Mouse (Mus musculus) midbrain, embryonic 12.5 days (tissue): Measurements from ENCODE around the gene Myoz1. TPM values are rescaled to one million over a fixed set of nuclear protein-coding genes. Genes with fewer than 3 reads are reported as not detected.

Experiments
- ATAC-seq: fragments of 200-750 bp; cut with Nextera tagmentation; 2 replicates; pipeline ENCODE4 v1.8.0; 2017; ENCODE audit warnings: low read depth, moderate TSS enrichment, moderate library complexity; ENCODE audit not compliant: low FRiP score
- H3K27ac ChIP-seq: fragments of 300-500 bp; sonication (generic); replicated peaks from 2 replicates; pipeline ENCODE4 v1.5.1; 2016; ENCODE audit warnings: mild to moderate bottlenecking
- H3K27me3 ChIP-seq: fragments of 300-500 bp; sonication (generic); 2 replicates; pipeline ENCODE4 v1.6.1; 2016; ENCODE audit warnings: mild to moderate bottlenecking
- H3K36me3 ChIP-seq: fragments of 300-500 bp; sonication (generic); 2 replicates; pipeline ENCODE4 v1.6.1; 2016
- H3K4me1 ChIP-seq: fragments of 300-500 bp; sonication (generic); 2 replicates; pipeline ENCODE4 v1.6.1; 2016
- H3K4me2 ChIP-seq: fragments of 300-500 bp; sonication (generic); replicated peaks from 2 replicates; pipeline ENCODE4 v1.6.1; 2016; ENCODE audit warnings: mild to moderate bottlenecking, moderate library complexity
- H3K4me3 ChIP-seq: fragments of 300-500 bp; sonication (generic); 2 replicates; pipeline ENCODE4 v1.5.1; 2016; ENCODE audit warnings: mild to moderate bottlenecking
- H3K9ac ChIP-seq: fragments of 300-500 bp; sonication (generic); replicated peaks from 2 replicates; pipeline ENCODE4 v1.6.1; 2016; ENCODE audit warnings: mild to moderate bottlenecking, moderate library complexity
- H3K9me3 ChIP-seq: fragments of 300-500 bp; sonication (generic); 2 replicates; pipeline ENCODE4 v1.6.1; 2016; ENCODE audit warnings: mild to moderate bottlenecking
- WGBS: fragments of 180-500 bp; shearing (Covaris S2); methylation state at CpG from one replicate; pipeline ENCODE4 v1.1.7; 2016; 5-methylcytosine and 5-hydroxymethylcytosine counted together
- polyA plus RNA-seq: library from polyadenylated mRNA; unstranded; fragments of >200 nt; fragmentation: Nextera tagmentation; extraction: Ambion mirVana; gene quantifications from 2 replicates; pipeline ENCODE4 v1.2.1, GENCODE M21; 2016

Myoz1 gene
- polyA plus RNA-seq, 1 experiment from 2014 or later, result 0.14 TPM

DNA sequence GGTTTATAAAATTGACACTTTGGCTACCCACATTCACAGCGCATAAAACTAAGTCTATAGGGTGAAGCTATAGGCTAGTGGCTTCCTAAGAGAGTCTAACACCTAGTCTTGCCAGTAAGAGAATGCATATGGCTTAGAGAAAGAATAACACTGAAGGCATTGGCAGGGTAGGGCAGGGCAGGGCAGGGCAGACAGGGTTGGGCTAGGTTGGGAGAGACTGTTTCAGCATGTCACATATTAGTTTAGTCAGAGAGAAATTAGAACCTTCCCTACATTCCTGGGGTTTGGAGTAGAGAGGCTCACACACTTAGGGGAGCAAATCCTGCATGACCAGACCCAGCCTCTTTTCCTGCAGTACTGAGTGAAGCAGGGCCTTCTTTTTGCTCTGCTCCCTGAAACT, 11.1 kb upstream of the Myoz1 start:
- Histone ChIP-seq H3K9ac (no peak overlapping the region), H3K9me3 (no peaks in the 10 kb centered on the region), H3K4me1 (0 out of 2 replicates have a peak, but pooled peaks cover 4% of the 10 kb centered on the region), H3K27ac (no peak overlapping the region), H3K36me3 (no peaks in the 10 kb centered on the region), H3K27me3 (peaks cover 43% of the 10 kb centered on the region), H3K4me3 (no peak overlapping the region), H3K4me2 (no peak overlapping the region)
- WGBS, result 84% methylated on average over 1 of the region's 1 CpGs
- ATAC-seq, result no peak

DNA sequence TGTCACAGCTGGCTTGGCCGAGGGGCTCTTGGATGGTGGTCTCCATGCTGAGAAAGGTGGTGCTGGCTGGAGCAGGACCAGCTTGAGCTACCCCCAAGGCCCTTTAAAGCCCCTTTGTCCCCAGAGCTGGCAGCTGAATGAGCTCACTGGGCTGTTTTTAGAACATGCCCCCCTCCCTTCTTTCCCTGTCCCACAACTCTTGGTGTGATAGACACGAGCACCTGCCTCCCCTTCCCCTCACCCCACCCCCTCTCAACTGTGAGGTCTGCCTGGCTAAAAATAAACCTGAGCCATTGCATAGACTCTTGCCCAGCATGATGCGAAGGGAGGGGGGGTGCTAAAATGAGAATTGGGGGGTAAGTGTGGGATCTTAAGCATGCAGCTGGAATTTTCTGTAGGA, 8.1 kb upstream of the Myoz1 start:
- no peak overlapping the region for H3K4me2 ChIP-seq
- peaks cover 50% of the 10 kb centered on the region for H3K27me3 ChIP-seq
- no peak overlapping the region for H3K27ac ChIP-seq
- WGBS, result 67% methylated on average over 3 of the region's 3 CpGs
- H3K4me3 ChIP-seq, result no peak overlapping the region
- peaks cover 19% of the 10 kb centered on the region for H3K4me1 ChIP-seq
- ATAC-seq, result no peak
- H3K9ac ChIP-seq, result no peak overlapping the region; the same call in 1 of the 2 replicates
- H3K36me3 ChIP-seq, result no peaks in the 10 kb centered on the region
- H3K9me3 ChIP-seq, result no peaks in the 10 kb centered on the region

DNA sequence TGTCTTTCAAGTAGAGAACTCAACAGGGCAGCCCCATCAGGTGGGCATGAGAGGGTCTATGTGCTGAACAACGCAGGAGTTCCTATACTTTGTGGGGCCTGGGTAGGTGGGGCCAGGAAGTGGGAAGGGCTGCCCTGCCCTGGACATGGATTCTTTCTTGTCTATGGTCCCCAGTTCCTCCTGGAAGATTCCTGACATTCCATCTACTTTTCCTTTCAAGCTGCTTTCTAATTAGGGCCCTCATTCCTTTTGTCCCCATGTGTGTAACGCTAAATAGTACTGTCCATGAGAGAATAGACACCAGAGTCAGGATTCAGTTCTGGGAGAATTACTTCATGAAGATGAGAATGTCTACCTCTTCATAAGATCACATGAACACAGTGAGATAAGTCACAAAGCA, 7.3 kb upstream of the Myoz1 start:
- Histone ChIP-seq H3K36me3 (no peaks in the 10 kb centered on the region), H3K4me1 (peaks cover 19% of the 10 kb centered on the region), H3K4me2 (no peak overlapping the region), H3K4me3 (no peak overlapping the region), H3K9ac (no peak overlapping the region), H3K27ac (no peak overlapping the region), H3K27me3 (peaks cover 50% of the 10 kb centered on the region), H3K9me3 (no peaks in the 10 kb centered on the region)
- 78% methylated on average over 2 of the region's 2 CpGs for WGBS
- ATAC-seq, result no peak

DNA sequence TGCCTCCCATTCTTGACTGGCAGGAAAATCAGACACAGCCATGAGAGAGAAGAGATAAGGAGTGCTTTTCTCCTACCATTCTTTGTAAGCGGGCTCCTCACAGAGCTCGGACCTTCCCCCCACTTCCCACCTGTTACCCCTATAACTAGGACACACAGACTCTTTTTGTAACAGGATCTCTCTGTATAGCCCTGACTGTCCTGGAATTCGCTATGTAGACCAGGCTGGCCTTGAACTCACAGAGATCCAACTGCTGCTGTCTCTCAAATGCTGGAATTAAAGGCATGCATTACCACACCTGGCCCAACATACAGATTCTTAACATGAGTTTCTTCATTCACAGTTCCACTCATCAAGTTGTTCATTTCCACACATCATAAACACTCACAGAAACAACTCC, 6.4 kb upstream of the Myoz1 start:
- Histone ChIP-seq H3K9ac (peak overlapping the region; percentile 74; the same call in 1 of the 2 replicates), H3K9me3 (no peaks in the 10 kb centered on the region), H3K4me2 (no peak overlapping the region), H3K36me3 (no peaks in the 10 kb centered on the region), H3K4me1 (peaks cover 19% of the 10 kb centered on the region), H3K27me3 (peaks cover 45% of the 10 kb centered on the region), H3K4me3 (no peak overlapping the region), H3K27ac (no peak overlapping the region)
- WGBS, result 93% methylated on average over 3 of the region's 3 CpGs
- no peak for ATAC-seq

DNA sequence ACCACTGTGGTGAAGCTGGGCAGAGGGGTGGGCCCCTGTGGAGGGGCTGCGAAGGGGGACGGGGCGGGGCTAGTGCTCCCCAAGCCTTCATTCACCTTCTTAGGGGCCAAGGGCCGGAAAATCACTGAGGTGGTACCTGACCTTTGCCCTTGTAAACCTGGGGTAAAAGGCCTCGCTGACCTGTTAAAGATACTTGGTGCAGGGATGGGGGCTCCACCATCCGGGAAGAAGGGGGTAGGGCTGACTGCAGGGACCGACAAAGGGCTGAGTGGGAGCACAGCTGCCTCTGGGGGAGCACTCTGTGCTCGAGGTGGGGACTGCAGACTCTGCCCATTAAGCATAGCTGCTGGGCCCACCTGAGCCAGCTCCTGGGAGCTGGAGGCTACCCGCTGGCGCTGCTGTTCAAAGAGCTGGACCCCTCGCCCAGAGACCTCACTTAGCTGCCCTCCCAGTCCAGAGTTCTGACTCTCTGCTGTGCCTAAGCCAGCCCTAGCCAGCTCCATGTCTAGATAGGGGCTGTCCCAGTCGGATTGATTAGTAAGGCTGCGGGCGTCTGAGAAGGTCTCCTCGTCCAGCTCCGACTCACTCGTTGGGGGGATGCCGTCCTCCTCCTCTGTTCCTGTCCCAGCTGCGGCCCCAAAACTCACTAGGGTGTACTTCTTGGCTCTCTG, 5.5 kb upstream of the Myoz1 start:
- Histone ChIP-seq H3K27ac (peak overlapping the region; percentile 85), H3K9ac (peak overlapping the region; percentile 74), H3K9me3 (no peaks in the 10 kb centered on the region), H3K36me3 (no peaks in the 10 kb centered on the region), H3K4me3 (peak overlapping the region; percentile 60), H3K4me1 (peaks cover 19% of the 10 kb centered on the region), H3K4me2 (peak overlapping the region; percentile 94), H3K27me3 (peaks cover 39% of the 10 kb centered on the region)
- ATAC-seq, result peak; percentile 54
- 7% methylated on average over 19 of the region's 19 CpGs for WGBS

DNA sequence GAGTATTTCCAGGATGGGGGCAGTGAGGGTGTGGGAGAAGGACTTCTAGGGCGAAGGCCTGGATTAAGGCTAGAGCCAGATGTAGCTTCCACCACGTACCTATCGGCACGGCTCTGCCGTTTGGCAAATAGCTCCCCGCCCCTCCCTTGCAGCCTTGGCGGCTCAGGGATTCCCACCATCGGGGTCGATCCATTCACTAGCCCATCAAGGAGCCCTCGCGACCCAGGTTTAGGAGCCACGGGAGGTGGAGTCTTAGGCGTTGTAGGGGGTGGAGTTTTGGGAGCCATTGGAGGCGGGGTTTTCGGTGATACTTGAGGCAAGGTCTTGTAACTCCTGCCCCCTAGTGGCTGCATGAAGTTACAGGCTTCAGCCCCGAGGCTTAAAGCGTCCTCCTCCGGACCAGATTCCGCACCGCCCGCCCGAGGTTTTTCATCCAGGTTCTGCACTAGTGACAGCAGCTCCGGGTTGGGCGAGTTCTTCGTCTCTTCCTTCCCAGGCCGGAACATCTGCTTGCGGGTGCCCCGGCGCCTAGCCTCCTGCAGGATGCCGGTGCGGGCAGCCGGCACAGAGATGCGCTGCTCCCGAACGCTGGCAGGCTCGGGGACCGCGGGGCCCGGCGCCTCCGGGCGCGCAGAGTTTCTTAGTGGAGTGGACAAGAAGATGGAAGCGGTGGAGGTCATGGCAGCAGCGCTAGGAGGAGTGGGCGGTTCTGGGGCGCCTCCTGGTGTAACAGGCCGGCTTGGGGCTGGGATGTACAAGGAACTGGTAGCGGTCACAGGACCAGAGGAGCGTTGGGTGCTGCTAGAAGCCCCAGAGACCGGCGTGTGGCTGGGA, 4.7 kb upstream of the Myoz1 start:
- Histone ChIP-seq H3K4me2 (peak overlapping the region; percentile 94), H3K27me3 (peaks cover 36% of the 10 kb centered on the region), H3K9me3 (no peaks in the 10 kb centered on the region), H3K36me3 (no peaks in the 10 kb centered on the region), H3K9ac (peak overlapping the region; percentile 74), H3K27ac (peak overlapping the region; percentile 85), H3K4me3 (peak overlapping the region; percentile 60), H3K4me1 (peaks cover 19% of the 10 kb centered on the region)
- WGBS, result 1% methylated on average over 52 of the region's 52 CpGs
- ATAC-seq, result peak; percentile 86

DNA sequence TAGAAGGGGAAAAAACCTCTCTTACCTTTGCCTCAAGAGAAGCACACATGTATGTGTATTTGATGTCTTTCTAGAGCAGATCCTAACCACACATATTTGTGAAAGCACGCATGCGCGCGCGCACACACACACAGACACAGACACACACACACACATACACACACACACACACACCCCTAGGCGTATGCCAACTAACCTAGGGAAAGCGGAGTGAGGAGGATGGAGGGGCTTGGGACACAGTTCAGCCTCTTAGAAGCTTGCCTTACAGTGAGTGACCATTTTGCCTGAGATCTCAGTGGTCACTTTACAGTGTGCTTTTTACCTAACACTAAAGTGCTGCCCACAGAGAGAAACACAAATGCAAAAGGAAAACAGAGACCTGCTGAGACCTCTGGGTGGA, 3.3 kb upstream of the Myoz1 start:
- ATAC-seq, result no peak
- Histone ChIP-seq H3K4me3 (no peak overlapping the region), H3K27ac (no peak overlapping the region), H3K9ac (no peak overlapping the region), H3K4me1 (peaks cover 19% of the 10 kb centered on the region), H3K4me2 (no peak overlapping the region), H3K9me3 (no peaks in the 10 kb centered on the region), H3K36me3 (no peaks in the 10 kb centered on the region), H3K27me3 (peaks cover 31% of the 10 kb centered on the region)
- 97% methylated on average over 7 of the region's 7 CpGs for WGBS

DNA sequence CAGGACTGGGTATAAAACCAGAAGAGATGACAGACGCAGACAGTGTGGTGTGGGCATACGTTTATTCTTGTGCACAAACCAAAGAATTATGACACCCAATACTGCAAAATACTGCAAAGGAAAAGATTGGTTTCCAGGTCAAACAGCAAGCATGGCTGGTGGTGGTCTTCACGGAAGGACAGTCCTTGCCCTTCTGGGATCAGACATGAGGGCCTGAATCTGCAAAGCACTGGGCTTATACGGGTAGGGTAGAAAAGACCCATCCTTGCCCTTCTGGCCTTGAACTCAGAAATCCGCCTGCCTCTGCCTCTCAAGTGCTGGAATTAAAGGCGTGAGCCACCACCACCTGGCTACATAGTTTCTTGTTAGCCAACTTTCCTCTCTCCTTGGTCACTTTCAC, 2.6 kb upstream of the Myoz1 start:
- H3K27ac ChIP-seq, result no peak overlapping the region
- peaks cover 24% of the 10 kb centered on the region for H3K27me3 ChIP-seq
- no peak overlapping the region for H3K4me3 ChIP-seq
- no peak for ATAC-seq
- H3K4me1 ChIP-seq, result peaks cover 14% of the 10 kb centered on the region
- 90% methylated on average over 6 of the region's 6 CpGs for WGBS
- H3K9ac ChIP-seq, result no peak overlapping the region
- no peaks in the 10 kb centered on the region for H3K36me3 ChIP-seq
- no peak overlapping the region for H3K4me2 ChIP-seq
- H3K9me3 ChIP-seq, result no peaks in the 10 kb centered on the region

DNA sequence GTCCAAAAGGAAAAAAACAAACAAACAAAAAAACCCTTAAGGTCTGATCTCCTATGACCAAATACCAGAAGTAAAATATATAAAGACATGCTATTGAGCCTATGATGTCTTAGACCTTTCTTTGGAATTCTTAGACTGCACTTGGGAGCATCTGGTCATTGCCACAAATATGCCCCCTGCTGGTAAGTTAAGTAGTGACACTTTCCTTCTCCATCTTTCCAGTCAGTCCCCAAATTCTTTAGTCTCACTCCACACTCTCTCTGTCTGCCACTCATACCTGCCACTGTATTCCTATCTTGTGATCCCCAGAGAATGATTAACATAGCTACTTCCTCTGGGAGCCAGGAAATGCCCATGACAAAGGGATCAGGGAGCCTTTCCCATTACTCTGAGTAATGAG, 2.0 kb upstream of the Myoz1 start:
- Histone ChIP-seq H3K9ac (no peak overlapping the region), H3K27me3 (peaks cover 18% of the 10 kb centered on the region), H3K27ac (no peak overlapping the region), H3K4me2 (no peak overlapping the region), H3K4me3 (no peak overlapping the region), H3K36me3 (no peaks in the 10 kb centered on the region), H3K9me3 (no peaks in the 10 kb centered on the region), H3K4me1 (peaks cover 14% of the 10 kb centered on the region)
- no peak for ATAC-seq

DNA sequence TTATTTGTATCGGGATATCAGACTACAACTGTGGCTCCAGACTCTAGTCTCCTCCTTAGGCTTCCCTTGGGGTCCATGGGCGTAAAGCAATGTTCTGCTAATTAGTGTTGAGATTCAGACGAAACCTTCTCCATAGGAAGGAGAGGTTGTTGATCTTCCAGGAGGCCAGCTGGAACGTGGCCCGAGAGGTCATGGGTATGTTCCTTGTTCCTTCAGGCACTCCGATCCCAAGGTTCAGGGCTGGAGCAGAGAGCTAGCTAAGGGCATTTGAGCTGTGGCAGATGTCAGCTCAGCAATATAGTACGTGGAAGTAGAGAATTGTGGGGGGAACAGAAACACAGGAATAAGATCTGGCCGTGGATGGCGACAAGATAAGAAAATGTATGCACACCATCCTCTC, 609 bp downstream of the Myoz1 start:
- Histone ChIP-seq H3K27ac (no peak overlapping the region), H3K9me3 (no peaks in the 10 kb centered on the region), H3K36me3 (no peaks in the 10 kb centered on the region), H3K27me3 (no peaks in the 10 kb centered on the region; the same call in 1 of the 2 replicates), H3K9ac (no peak overlapping the region), H3K4me3 (no peak overlapping the region), H3K4me1 (peaks cover 3% of the 10 kb centered on the region; the same call in 1 of the 2 replicates), H3K4me2 (no peak overlapping the region)
- WGBS, result 81% methylated on average over 9 of the region's 9 CpGs
- no peak for ATAC-seq

DNA sequence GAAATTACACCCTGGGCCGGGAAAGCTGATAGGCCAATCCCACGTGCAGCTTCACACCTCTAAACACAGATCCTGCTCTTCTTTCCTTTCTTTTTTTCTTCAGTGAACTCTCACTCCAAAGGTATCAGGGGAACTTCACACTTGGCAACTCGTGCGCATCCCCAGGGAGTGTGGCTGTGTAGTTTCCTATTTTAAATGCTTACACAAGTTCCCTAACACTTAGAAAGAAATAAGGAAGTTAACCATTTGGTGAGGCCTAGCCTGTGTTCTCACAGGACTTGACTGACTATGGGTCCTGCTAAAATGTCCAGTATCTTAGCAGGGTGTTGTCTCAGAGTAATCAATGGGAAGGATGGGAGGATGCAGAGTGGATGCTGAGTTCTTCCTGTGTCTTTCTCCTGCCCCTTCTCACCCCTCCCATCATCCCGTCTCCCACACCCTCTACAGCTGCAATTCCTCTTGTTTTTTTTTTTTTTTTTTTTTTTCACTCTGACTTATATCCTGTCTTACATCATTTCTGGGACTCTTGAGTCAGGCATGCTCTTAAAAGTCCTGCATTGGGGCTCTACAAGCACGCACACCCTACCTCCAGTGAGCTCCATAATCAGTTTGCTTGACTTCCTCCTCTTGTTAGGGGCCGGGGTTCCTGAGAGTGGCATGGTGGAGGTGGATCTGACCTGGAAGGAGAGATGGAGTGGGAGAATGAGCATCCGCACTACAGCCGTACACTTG, 1.5 kb downstream of the Myoz1 start:
- Histone ChIP-seq H3K9ac (no peak overlapping the region), H3K4me1 (no peaks in the 10 kb centered on the region), H3K4me2 (no peak overlapping the region), H3K9me3 (no peaks in the 10 kb centered on the region), H3K27me3 (no peaks in the 10 kb centered on the region; the same call in 1 of the 2 replicates), H3K36me3 (no peaks in the 10 kb centered on the region), H3K27ac (no peak overlapping the region), H3K4me3 (no peak overlapping the region)
- WGBS, result 84% methylated on average over 9 of the region's 9 CpGs
- ATAC-seq, result no peak

DNA sequence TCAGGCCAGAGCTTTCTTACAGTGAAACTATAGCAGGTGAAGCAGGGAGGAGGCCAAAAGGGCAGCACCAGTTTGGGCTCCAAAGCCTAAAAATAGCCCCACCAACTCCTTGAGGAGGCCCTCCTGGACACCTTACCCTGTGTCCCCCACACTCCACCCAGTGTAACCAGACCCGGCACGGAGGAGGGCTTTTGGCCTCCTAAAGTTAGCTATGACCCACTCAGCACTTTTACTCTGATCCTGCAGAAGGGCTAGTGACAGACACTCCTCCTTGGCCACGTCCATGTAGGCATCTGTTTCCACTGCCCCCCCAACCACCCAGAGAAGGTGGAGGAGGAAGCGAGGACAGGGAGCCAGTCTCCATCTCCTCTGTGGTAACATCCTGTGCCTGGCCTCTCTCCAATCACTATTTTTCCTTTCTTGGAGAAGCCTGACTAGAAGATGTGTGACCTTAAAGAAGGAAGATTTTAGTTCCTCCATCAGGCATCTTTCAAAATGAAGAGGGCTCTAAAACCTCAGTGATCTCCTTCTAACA, 4.6 kb downstream of the Myoz1 start:
- no peaks in the 10 kb centered on the region; the same call in 1 of the 2 replicates for H3K27me3 ChIP-seq
- no peak overlapping the region for H3K9ac ChIP-seq
- H3K36me3 ChIP-seq, result no peaks in the 10 kb centered on the region
- no peak for ATAC-seq
- no peak overlapping the region for H3K4me3 ChIP-seq
- no peaks in the 10 kb centered on the region for H3K9me3 ChIP-seq
- no peak overlapping the region for H3K27ac ChIP-seq
- H3K4me2 ChIP-seq, result no peak overlapping the region
- H3K4me1 ChIP-seq, result no peaks in the 10 kb centered on the region
- WGBS, result 68% methylated on average over 4 of the region's 4 CpGs
